Mouse (Mus musculus): ENCODE measurements around the gene 4933417A18Rik.

GRCm38 (mm10) chr13:34973770-34974169 lies 49.6 kb downstream of the 4933417A18Rik start:
- TF ChIP-seq POLR2A (IDR thresholded peaks at IDR 0.05; ENCODE audit: extremely low read depth, insufficient read depth, low read length), result no peak
- no peak for TF ChIP-seq CTCF (IDR thresholded peaks at IDR 0.05; ENCODE audit: extremely low read depth, insufficient read depth, low read length)

Data from cortical plate, adult 2 months (tissue).